Mouse (Mus musculus) small intestine, adult 2 months (tissue): Measurements from ENCODE around the gene Nrip2.

Experiments
- CTCF ChIP-seq: fragments of 200-500 bp; IDR thresholded peaks from 2 replicates; pipeline ENCODE4 v1.5.1; 2012; ENCODE audit warnings: low read depth, mild to moderate bottlenecking, control low read depth, inconsistent platforms, low read length, moderate library complexity, mixed read lengths; ENCODE audit not compliant: insufficient replicate concordance, insufficient read length; ENCODE audit errors: extremely low read depth
- POLR2A ChIP-seq: fragments of 200-500 bp; IDR thresholded peaks from 2 replicates; pipeline ENCODE4 v1.6.1; 2012; ENCODE audit warnings: low read depth, mild to moderate bottlenecking, control low read depth, inconsistent platforms, low read length, moderate library complexity

- TF ChIP-seq CTCF (no peak), POLR2A (no peak)
Measured at GRCm38 (mm10) chr6:128379636-128380035, 19.5 kb upstream of the Nrip2 start.
